Mouse (Mus musculus) thymus, adult 2 months (tissue): Measurements from ENCODE around the gene Ncln.

Experiments used
- CTCF ChIP-seq: fragments of 200-500 bp; IDR thresholded peaks from 2 replicates; pipeline ENCODE4 v1.5.1; 2012; ENCODE audit warnings: mild to moderate bottlenecking, control low read depth, low read length, moderate library complexity, borderline replicate concordance; ENCODE audit not compliant: control insufficient read depth, poor library complexity, insufficient read depth; ENCODE audit errors: extremely low read depth
- POLR2A ChIP-seq: fragments of 200-500 bp; IDR thresholded peaks from 2 replicates; pipeline ENCODE4 v1.6.1; 2012; ENCODE audit warnings: mild to moderate bottlenecking, low read length, control low read depth, moderate library complexity; ENCODE audit not compliant: control insufficient read depth, poor library complexity, insufficient read depth; ENCODE audit errors: extremely low read depth

DNA sequence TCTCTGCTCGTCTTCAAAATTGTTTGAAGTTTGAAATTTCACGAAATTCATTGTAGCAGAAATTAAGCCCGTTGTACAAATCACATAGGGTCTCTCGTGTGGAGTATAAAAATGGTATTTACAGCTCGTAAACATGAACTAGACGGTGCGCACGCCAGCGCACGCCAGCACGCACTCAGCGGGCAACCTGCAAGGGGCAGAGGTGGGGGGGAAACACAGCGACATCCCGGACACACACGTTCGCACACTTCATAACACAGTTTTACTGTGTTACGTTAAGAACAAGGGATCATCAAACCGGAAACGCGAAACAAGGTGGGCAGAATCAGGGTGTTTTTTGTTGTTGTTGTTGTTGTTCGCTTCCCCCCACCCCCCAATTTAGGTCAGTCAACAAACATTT lies 36.8 kb downstream of the Ncln start:
- TF ChIP-seq POLR2A (no peak), CTCF (no peak)
